Mouse (Mus musculus) testis, adult 2 months (tissue): ENCODE measurements around the gene Dazap1. TPM values are rescaled to one million over a fixed set of nuclear protein-coding genes. Genes with fewer than 3 reads are reported as not detected.

Experiments used
- H3K27ac ChIP-seq: fragments of 200-500 bp; 2 replicates; pipeline ENCODE4 v1.5.1; 2012; ENCODE audit warnings: low read depth, low read length; ENCODE audit not compliant: control insufficient read depth, insufficient read depth
- H3K27me3 ChIP-seq: fragments of 200-500 bp; 2 replicates; pipeline ENCODE4 v1.6.1; 2012; ENCODE audit warnings: mild to moderate bottlenecking, low read length, moderate library complexity; ENCODE audit not compliant: control insufficient read depth, insufficient read depth
- H3K36me3 ChIP-seq: fragments of 200-500 bp; 2 replicates; pipeline ENCODE4 v1.6.1; 2012; ENCODE audit warnings: mild to moderate bottlenecking, low read length; ENCODE audit not compliant: control insufficient read depth, insufficient read depth
- H3K4me1 ChIP-seq: fragments of 200-500 bp; 2 replicates; pipeline ENCODE4 v1.6.1; 2012; ENCODE audit warnings: low read length; ENCODE audit not compliant: control insufficient read depth, insufficient read depth
- H3K4me3 ChIP-seq: fragments of 200-500 bp; 2 replicates; pipeline ENCODE4 v1.5.1; 2012; ENCODE audit warnings: low read depth, mild to moderate bottlenecking, low read length, moderate library complexity, mixed read lengths; ENCODE audit not compliant: control insufficient read depth
- CTCF ChIP-seq: fragments of 200-500 bp; IDR thresholded peaks from 2 replicates; pipeline ENCODE4 v1.5.1; 2012; ENCODE audit warnings: low read depth, mild to moderate bottlenecking, inconsistent platforms, low read length, moderate library complexity; ENCODE audit not compliant: control insufficient read depth, insufficient read depth, insufficient replicate concordance
- POLR2A ChIP-seq: fragments of 200-500 bp; IDR thresholded peaks from 2 replicates; pipeline ENCODE4 v1.6.1; 2012; ENCODE audit warnings: low read depth, mild to moderate bottlenecking, inconsistent platforms, low read length, moderate library complexity; ENCODE audit not compliant: control insufficient read depth
- polyA plus RNA-seq: library from polyadenylated mRNA; depleted of rRNA; stranded (reverse); fragments of >200 nt; gene quantifications from 2 replicates; pipeline ENCODE4 v1.2.3, GENCODE M21; 2012

The Dazap1 gene
- polyA plus RNA-seq, 1 experiment: 97.5 TPM

DNA sequence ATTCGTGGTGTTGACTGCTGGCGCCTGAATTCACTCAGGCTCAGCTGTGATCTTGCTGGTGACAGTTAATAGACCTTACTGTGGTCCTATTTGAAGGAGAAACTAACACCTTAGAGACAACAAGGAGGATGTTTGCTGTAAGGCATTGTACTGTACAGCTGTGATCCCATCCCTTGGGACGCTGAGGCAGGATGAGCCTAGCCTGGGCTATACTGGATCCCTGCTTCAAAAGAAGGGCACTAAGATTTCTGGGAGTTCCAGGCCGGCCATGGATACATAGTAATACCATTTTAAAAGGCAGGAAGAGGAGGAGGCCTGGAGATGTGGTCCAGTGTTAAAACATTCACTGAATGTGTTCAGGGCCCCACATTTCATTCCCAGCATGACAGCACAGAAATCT, 10.7 kb upstream of the Dazap1 start:
- Histone ChIP-seq H3K36me3 (no peaks in the 10 kb centered on the region), H3K4me1 (0 out of 2 replicates have a peak, but pooled peaks cover 2% of the 10 kb centered on the region), H3K27ac (no peak overlapping the region), H3K4me3 (no peak overlapping the region), H3K27me3 (no peaks in the 10 kb centered on the region)
- TF ChIP-seq CTCF (no peak), POLR2A (no peak)

DNA sequence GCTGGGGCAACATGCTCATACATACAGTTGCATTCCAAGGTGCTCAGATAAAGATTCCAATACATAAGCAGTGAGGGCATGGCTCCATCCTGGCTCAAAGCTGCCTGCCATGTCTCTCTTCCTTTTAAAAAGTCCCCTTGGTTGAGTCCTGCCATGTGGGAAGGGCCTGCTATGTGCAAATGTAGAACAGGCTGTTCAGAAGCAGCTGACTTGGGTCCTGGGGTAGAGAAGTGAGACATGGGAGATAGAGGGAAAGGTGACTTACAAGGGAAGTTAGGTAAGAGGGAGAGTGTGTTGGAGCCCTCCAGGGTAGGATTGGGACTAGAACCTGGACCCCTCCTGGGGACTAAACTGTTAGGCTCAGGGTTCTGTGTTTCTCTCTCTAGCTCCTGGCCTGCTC, 9.3 kb upstream of the Dazap1 start:
- Histone ChIP-seq H3K4me3 (no peak overlapping the region), H3K4me1 (0 out of 2 replicates have a peak, but pooled peaks cover 2% of the 10 kb centered on the region), H3K27me3 (no peaks in the 10 kb centered on the region), H3K36me3 (no peaks in the 10 kb centered on the region; the same call in 1 of the 2 replicates), H3K27ac (no peak overlapping the region)
- TF ChIP-seq CTCF: no peak

DNA sequence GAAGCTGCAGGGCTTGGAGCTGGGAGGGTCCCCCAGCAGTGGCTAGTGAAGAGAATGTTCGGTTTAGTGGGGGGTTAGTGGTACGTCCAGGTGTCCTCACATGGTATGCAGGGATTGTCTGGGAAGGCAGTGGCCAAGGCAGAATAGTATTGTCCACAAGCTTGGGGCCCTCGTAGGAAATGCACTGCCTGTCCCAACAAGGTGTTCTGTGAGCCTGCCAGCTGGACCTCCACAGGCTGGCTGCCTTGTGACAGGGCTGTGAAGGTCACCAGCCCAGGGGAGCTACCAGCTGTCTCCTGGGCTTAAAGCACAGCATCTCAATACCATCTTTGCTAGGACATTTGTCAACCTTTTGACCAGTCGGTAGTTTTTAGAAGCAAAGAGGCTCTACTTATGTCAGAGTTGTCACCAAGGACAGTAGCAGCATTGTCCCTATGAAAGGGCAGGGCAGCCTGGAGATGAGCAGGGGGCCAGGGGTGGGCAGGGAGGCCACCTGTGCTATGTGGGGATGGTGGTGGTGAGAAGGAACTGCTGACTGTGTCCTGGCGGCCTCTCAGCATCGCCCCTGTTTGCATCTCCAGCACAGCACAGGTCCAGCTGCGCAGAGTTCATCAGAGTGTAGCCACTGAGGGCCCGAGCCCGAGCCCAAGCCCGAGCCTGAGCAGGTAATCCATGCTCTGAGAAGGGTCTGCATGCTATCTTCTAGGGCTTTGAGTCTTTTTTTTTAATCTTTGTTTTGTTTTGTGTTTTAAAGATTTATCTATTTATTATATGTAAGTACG, 8.6 kb upstream of the Dazap1 start:
- H3K4me3 ChIP-seq: no peak overlapping the region
- no peak overlapping the region for H3K27ac ChIP-seq
- H3K4me1 ChIP-seq: 0 out of 2 replicates have a peak, but pooled peaks cover 2% of the 10 kb centered on the region
- H3K36me3 ChIP-seq: no peaks in the 10 kb centered on the region; the same call in 1 of the 2 replicates
- TF ChIP-seq POLR2A (no peak), CTCF (no peak)
- no peaks in the 10 kb centered on the region for H3K27me3 ChIP-seq

DNA sequence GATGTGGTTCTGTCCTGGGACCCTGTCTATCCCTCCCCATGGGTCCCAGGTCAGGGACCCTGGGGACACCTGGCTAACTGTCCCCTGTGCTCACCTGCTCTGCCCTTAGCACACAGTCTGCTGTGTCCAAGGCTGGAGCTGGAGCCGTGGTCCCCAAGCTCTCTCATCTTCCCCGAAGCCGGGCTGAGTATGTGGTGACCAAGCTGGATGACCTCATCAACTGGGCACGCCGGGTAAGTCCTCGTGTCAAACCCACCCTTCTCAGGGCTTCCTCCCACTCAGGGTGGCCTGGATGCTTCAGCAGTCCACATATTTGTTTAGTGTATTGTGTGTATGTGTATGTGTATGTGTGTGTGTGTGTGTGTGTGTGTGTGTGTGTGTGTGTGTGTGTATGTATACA, 7.7 kb upstream of the Dazap1 start:
- H3K27me3 ChIP-seq: no peaks in the 10 kb centered on the region
- H3K4me1 ChIP-seq: 0 out of 2 replicates have a peak, but pooled peaks cover 2% of the 10 kb centered on the region
- H3K27ac ChIP-seq: no peak overlapping the region
- TF ChIP-seq POLR2A (no peak), CTCF (no peak)
- H3K4me3 ChIP-seq: no peak overlapping the region
- no peaks in the 10 kb centered on the region; the same call in 1 of the 2 replicates for H3K36me3 ChIP-seq

DNA sequence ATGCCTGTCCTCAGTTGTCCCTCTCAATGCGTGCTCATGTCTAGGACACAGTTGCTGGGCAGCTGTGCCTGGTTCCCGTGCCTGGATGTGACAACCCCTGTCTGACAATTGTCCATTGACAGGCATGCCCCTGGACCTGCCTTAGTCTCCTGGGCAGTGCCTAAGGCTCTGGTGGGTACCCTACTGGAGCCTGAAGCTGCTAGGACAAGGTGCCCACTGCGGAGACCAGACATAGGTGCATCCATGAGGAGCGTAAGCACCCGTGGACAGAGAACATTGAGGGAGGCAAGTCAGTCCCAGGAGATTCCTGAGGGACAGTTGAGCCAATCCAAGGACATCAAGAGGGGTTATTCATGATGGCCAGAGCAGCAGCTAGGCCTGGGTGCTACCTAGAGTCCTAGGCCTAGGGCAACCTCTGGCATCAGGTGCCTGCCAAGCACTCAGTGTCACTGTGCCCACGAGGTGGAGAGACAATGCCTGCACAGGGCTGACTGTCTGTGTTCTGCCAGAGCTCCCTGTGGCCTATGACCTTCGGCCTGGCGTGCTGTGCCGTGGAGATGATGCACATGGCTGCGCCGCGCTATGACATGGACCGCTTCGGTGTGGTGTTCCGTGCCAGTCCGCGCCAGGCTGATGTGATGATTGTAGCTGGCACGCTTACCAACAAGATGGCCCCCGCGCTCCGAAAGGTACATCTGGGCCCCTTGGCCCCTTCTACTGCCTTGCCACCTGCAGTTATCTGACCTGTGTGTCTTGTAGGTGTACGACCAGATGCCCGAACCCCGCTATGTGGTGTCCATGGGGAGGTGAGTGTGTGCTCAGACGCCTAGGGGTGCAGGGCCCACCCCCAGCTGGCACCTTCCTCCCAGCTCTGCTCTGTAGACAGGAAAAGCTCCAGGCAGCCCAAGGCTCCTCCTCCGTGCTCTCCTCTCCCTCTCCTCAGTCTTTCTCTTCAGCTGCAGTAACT, 6.7 kb upstream of the Dazap1 start:
- peaks cover 2% of the 10 kb centered on the region; the same call in 1 of the 2 replicates for H3K4me1 ChIP-seq
- H3K27ac ChIP-seq: no peak overlapping the region
- H3K4me3 ChIP-seq: no peak overlapping the region
- TF ChIP-seq POLR2A (peak; percentile 9; the same call in 1 of the 2 replicates), CTCF (no peak; the same call in 1 of the 2 replicates)
- H3K36me3 ChIP-seq: no peaks in the 10 kb centered on the region; the same call in 1 of the 2 replicates
- no peaks in the 10 kb centered on the region for H3K27me3 ChIP-seq

DNA sequence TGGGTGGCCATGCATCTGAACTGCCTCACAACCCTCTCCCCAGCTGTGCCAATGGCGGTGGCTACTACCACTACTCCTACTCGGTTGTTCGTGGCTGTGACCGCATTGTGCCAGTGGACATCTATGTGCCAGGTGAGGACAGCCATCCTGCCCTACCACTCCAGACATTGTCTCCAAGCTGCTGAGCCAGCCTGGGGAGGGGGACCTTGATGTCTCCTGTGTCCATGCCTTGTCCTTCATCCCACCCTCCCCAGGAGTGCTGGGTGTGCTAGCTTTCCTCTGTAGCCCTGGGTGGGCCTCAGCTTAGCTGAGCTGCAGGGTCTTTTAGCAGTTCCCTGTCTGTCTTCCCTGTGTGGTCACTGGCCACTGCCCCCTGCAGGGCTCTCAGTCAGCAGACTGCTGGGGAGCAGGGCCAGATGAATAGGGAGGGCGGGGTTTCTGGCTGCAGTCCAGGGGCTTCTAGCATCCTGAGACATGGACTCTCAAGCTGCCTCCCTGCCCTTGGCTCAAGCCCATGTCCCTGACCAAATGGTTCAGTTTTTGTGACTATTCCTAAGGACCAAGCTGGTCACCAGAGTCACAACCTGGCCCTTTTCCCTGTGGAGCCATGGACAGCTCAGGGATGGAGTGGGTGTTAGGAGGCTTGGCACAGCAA, 5.3 kb upstream of the Dazap1 start:
- Histone ChIP-seq H3K27me3 (no peaks in the 10 kb centered on the region), H3K27ac (no peak overlapping the region), H3K4me1 (peaks cover 9% of the 10 kb centered on the region), H3K36me3 (no peaks in the 10 kb centered on the region; the same call in 1 of the 2 replicates), H3K4me3 (no peak overlapping the region)
- TF ChIP-seq POLR2A (no peak), CTCF (no peak)
